Mouse (Mus musculus) regulatory T cell (primary cell): ENCODE measurements at regions not wholly inside any gene's neighbourhood (a gene's known extent, or its start where the extent isn't known, plus 50 kb on each side); places are given as distances from the start of the nearest gene placed in this dataset.

Source experiments
- in situ Hi-C: fragments of 300-600 bp; cut with MboI, MseI; formaldehyde crosslinking; loops from one replicate; pipeline ENCODE4 v1.15.1; 2025; ENCODE audit warnings: high pct_unique_total_duplicates

DNA sequence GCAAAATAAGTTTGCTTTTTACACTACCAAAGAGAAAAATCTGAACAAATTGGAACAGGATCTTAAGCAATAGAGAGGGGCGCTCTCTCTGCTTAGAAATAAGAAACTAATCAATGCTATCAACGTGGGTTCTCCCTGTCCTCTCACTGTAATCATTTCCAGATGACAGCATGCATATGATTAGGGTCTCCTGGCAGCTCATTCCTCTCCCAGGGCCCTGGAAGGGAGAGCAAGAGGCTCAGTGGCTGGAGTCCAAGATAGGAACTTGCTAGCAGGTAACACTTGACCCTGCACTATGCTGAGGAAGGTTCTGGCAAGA, 146.5 kb upstream of the Jarid2 start:
- in situ Hi-C loops, result no loop called here

GRCm38 (mm10) chr13:44583614-44584013, 145.7 kb upstream of the Jarid2 start:
- in situ Hi-C loops, result no loop called here

DNA sequence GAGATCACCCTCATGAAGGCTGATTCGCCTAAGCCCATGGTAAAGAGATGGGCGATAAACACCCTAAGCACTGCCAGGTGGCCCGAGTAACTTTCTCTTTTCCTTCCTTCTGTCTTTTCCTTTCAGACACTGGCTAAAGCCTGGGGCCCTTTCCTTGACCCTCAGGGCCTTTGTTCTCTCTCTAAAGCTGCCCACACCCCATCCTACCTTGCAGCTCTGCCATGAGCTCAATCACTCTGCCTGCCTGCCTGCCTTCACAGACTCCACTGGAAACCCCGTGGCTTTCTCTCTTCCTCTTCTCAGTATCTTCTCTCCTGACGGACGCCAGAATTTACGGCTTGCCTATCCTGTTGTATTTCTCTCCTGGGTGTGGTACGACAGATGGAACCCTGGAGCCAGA, 145.1 kb upstream of the Jarid2 start:
- in situ Hi-C loops, result no loop called here

DNA sequence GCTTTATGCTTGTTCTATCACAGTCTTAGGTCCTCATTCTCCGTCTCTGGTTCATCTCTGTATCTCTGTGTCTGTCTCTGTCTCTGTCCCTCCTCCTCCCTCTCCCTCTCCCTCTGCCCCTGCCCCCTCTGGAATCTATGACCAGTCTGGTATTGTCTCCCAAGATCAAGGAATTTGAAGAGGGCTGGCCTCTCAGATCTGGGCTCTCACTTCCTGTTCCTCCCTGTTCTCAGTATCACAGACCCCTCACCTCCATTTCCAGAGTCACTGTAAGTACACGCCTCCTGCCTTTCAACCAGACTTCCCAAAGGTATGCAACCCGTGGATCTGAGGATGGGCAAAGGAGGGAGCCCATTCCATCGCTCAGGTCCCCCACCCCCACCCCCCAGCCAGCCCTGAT, 144.7 kb upstream of the Jarid2 start:
- in situ Hi-C loops, result no loop called here

GRCm38 (mm10) chr13:44587846-44588245, 141.4 kb upstream of the Jarid2 start:
- in situ Hi-C loops, result no loop called here

GRCm38 (mm10) chr13:44594645-44595044, 134.6 kb upstream of the Jarid2 start:
- in situ Hi-C loops, result no loop called here

- in situ Hi-C loops, result no loop called here
Observed at GRCm38 (mm10) chr13:44597666-44598065, 131.6 kb upstream of the Jarid2 start.

DNA sequence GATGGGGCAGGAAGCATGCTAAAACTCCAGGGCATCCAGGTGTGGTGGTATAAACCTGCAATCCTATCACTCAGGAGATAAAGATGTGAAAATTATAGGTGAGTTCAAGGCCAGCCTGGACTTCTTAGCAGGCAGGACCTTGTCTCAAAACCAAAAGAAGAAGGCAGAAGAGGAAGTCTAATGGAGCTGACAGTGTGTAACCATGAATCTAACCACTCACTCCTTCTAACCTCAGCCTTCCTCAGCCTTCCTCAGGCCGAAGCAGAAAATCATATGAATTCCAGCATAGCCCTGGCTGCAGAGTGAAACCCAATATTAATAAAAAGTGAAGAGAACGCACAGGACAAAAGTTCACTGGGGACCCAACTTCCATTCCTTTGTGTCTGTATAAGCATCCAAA, 128.2 kb upstream of the Jarid2 start:
- in situ Hi-C loops, result no loop called here

- in situ Hi-C loops, result no loop called here
Observed at GRCm38 (mm10) chr13:44602658-44603057, 126.6 kb upstream of the Jarid2 start.

DNA sequence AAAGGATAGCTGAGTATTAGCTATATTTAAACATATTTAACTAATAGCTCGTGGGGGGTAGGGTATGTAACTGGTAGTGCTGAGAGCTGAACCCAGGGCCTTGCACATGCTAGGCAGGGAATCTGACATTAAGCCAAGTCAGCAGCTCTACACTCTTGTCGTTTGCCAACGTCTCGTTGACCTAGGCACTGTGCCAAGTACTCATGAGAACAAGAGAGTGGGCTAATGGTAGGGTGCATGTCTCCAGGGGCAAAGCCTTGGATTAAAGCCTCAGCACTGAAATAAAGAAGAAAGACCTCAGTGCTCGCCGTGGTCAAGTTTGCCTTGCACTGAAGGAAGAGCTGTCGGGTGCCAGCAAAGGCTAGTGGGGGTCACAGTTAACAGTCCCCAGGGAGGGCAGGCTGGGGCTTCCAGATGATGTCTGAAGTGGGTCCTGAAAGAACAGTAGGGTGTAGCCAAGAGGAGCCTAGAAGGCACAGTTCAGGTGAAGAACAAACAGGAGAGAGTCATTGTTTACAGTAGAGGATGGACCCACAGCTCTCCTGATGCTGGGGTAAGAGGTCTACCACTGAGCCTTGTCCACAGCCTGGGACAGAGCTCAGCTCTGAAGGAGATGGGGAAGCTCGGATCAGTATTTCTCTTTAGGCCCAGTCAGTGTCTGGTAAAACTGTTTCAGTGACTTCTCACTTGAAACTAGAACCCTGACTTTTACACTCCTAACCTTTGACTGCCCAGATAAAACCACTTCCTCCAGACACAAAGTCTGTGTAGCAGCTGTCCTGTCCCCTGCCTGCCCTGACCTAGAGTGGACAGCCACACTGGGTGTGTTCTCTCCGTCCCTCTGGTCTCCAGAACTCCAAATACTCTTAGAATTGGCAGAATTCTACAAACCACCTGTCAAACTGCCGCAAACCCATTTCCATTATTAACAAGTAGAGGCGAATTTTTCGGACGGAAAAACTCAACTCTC, 121.7 kb upstream of the Jarid2 start:
- in situ Hi-C loops, result no loop called here

DNA sequence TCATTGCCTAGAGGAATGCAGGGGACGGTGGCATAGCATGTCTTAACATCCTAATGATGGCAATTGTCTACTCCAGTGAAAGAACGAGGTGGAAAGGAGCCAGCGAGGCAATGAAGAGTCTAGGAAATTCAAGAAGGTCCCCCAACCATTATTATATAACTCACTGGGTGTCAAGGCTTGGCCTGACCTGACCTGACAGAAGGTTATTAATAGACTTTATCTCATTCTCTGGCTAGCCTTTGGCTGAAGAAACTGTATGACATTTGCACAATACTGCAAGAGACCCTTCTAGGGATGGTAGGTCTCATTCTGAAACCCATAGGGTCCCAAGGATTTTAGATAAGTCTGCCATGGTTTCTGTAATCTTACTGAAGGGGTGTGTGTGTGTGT, 121.0 kb upstream of the Jarid2 start:
- in situ Hi-C loops, result no loop called here

GRCm38 (mm10) chr13:44608681-44609335, 120.5 kb upstream of the Jarid2 start:
- in situ Hi-C loops, result no loop called here

- in situ Hi-C loops, result no loop called here
Observed at GRCm38 (mm10) chr13:44609606-44610005, 119.7 kb upstream of the Jarid2 start.

GRCm38 (mm10) chr13:44615696-44616095, 113.6 kb upstream of the Jarid2 start:
- in situ Hi-C loops, result no loop called here

GRCm38 (mm10) chr13:44618368-44618767, 110.9 kb upstream of the Jarid2 start:
- in situ Hi-C loops, result no loop called here

- in situ Hi-C loops, result no loop called here
Observed at GRCm38 (mm10) chr13:44622661-44623355, 106.5 kb upstream of the Jarid2 start.

- in situ Hi-C loops, result no loop called here
Observed at GRCm38 (mm10) chr13:44624716-44625115, 104.6 kb upstream of the Jarid2 start.

DNA sequence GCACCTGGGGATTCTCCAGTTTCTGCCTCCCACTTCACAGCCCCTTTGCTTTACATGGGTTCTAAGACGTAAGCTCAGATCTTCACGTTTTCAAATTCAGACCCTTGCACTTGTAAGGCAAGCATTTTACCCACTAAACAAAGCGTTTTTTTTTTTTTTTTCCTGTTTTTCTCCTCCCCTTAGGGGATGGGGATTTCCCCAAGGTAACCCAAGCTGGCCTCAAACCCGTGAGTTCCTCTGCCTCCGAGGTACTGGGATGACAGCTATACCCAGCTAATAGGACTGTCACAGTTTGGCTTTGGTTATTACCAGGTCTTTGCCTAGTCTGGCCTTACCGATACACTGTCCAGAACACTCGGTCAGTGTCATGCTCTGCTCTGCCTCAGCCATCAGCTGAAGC, 103.5 kb upstream of the Jarid2 start:
- in situ Hi-C loops, result no loop called here

DNA sequence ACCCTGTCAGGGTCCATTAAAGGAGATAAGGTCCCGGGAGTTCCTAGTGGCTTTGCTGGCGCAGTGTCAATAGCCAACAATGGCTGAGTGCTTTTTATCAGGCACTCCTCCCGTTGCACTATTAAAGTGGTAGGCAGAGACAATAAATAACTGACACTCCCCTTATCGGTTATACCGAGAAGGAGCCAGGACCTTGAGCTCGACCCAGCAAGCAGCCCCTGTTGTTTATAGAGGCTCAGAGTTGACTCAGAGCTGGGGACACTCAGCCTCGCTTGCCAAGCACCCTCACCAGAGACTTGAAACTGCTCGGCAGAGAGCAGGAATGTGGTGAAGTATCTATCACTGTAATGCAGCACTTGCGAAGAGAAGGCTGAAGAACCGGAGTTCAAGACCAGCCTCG, 102.5 kb upstream of the Jarid2 start:
- in situ Hi-C loops, result no loop called here

- in situ Hi-C loops, result no loop called here
Observed at GRCm38 (mm10) chr13:44630061-44630460, 99.2 kb upstream of the Jarid2 start.

DNA sequence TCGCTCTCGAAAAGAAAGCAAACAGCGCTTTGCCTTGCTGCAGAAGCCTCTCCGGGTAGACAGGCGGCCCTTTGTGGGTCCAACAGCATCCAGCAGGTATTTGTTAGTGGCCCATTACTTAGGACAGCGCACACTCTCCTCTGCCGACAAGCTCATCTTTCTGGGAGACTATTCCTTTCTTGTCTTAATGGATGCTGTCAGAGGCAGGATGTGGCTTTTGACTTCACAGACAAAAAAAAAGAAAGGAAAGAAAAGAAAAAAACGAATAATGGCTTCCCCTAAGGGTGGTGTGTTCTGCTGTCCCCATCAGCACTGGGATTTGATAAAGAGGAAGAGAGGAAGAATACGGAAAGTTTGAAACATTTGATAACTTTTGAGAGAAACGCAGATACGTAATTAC, 94.7 kb upstream of the Jarid2 start:
- in situ Hi-C loops, result loop anchor here (5.0 kb wide), 1 partner anchor 43 kb away; no protein-coding TSS in a partner anchor

DNA sequence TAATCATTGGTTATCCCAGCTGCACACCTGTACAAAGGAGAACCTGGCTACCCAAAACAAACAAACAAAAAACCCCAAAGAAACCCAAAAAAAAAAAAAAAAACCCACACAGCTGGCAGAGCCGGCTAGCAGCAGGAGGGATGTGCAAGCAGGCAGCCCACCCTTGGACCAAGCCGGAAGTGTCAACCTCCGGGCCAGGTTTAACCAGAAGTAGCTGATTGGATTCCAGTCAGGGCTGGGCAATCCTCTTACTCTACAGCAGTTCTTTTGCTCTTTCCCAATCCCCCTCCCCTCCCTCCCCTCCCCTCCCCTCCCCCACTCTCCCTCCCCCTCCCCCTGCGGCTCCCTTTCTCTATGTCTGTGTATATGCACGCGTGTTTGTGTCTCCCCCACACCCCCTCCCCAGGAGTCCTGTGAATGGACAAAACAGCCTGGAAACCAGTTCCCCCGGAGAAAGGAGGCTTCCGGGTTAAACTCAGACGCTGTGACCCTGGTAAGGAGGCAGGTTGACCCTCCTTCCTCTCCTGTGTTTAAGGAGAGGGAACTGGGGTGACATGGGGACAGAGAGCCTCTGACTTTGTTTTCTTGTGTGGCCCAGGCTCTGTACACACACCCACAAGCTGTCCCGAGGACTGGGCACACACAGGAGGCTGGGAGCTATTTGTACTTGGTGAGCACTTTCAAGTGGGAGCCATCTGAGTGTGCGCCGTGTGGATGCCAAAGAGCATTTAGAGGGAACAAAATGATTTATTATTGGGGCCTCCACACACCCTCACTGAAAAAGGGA, 93.9 kb upstream of the Jarid2 start:
- in situ Hi-C loops, result loop anchor here (5.0 kb wide), 1 partner anchor 42 kb away; no protein-coding TSS in a partner anchor
